Mouse (Mus musculus): ENCODE data around the gene Dohh.
A peak's percentile ranks its signal among the peaks of the same experiment; 100 is the strongest.

- TF ChIP-seq CTCF (IDR thresholded peaks at IDR 0.05; ENCODE audit: control insufficient read depth, insufficient read depth, low read length) (peak; percentile 79), POLR2A (IDR thresholded peaks at IDR 0.05; ENCODE audit: borderline replicate concordance, control insufficient read depth, low read depth, low read length) (no peak)
Observed at GRCm38 (mm10) chr10:81341333-81341949, 42.8 kb upstream of the Dohh start.

Measured in bone marrow, adult 2 months (tissue).